Mouse (Mus musculus): ENCODE measurements around the gene Gm4847.

Gm4847 gene

DNA sequence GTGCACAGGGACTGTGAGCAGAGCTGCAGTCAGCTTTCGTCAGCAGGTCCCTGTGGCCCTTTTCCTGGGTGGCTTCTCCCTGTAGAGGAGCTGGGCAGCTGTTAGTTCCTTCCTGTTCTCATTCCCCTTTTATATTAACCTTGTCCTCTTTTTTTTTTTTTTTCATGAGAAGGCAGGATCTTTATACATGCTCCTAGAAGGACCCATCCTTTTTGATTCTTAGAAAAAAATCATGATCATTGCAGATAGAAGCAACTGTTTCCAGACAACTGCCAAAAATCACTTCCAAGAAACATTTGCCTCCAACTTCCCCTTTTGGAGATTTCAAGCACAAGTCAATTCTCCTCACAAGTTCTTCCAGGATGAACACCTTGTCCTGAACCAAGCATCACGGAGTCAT lies at the start of gene Gm4847:
Gene Gm4847, minus strand, starts transcription at position 101 of the 400 bp plus-strand sequence.
- no peak for DNase-seq (ENCODE audit: low read depth, low spot score)

- DNase-seq (ENCODE audit: low read depth, low spot score), result no peak
Measured at GRCm38 (mm10) chr1:166681745-166682144, 34.3 kb upstream of the Gm4847 start, which contains the start of gene Fmo9. Gene Fmo9 (minus strand): TSS chr1:166681845.

GRCm38 (mm10) chr1:166669264-166669663 lies 21.8 kb upstream of the Gm4847 start:
- no peak for DNase-seq (ENCODE audit: low read depth, low spot score)

DNA sequence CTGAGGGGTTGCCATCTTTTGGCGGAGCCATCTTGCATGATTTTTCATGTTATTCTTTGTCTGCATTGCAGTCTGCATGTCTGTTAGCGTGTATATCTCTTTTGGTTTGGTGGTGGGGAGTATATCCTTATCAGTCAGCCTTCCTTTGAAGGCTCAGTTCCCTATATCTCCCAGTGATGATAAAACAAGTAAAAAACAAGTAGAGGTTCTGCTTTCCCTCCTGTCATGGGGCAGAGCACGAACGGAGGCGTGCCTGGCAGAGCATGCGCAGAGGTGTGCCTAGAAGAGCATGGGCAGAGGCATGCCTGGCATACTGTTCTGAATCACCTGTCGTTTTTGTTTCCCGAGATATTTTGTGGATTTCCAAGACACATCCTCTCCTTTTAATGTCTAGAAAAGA lies 13.3 kb upstream of the Gm4847 start:
- no peak for DNase-seq (ENCODE audit: low read depth, low spot score)
